Mouse (Mus musculus) urinary bladder, postnatal 4 days (tissue): ENCODE results near the gene Fgfr2.

Experiments
- DNase-seq, 2 experiments: peaks; one replicate each; pipeline ENCODE4 v3.0.0; 2021 to 2022; ENCODE audit warnings: low spot score in 2 of 2

Gene Fgfr2

GRCm38 (mm10) chr7:130573746-130574145, 2549.4 kb downstream of the Fgfr2 start:
- DNase-seq: no peak

GRCm38 (mm10) chr7:130572821-130573220, 2550.3 kb downstream of the Fgfr2 start, which contains the start of gene Nsmce4a:
Gene Nsmce4a (minus strand): TSS chr7:130573118.
- DNase-seq: no peak

- no peak for DNase-seq
These were observed 2552.7 kb downstream of the Fgfr2 start for GRCm38 (mm10) chr7:130570472-130570871.

GRCm38 (mm10) chr7:130568783-130569436, 2554.2 kb downstream of the Fgfr2 start:
- DNase-seq: no peak

GRCm38 (mm10) chr7:130564596-130564995, 2558.6 kb downstream of the Fgfr2 start:
- DNase-seq: no peak

GRCm38 (mm10) chr7:130563880-130564279, 2559.3 kb downstream of the Fgfr2 start:
- DNase-seq: no peak

- no peak for DNase-seq
These were observed 2559.9 kb downstream of the Fgfr2 start for GRCm38 (mm10) chr7:130563276-130563675.

- no peak for DNase-seq
These were observed 2562.2 kb downstream of the Fgfr2 start for GRCm38 (mm10) chr7:130560933-130561332.

- no peak for DNase-seq
These were observed 2564.6 kb downstream of the Fgfr2 start for GRCm38 (mm10) chr7:130558592-130558991.

GRCm38 (mm10) chr7:130555597-130555996, 2567.6 kb downstream of the Fgfr2 start:
- DNase-seq: no peak

GRCm38 (mm10) chr7:130553321-130553720, 2569.8 kb downstream of the Fgfr2 start:
- no peak for DNase-seq

GRCm38 (mm10) chr7:130552780-130553179, 2570.4 kb downstream of the Fgfr2 start:
- DNase-seq: no peak

- DNase-seq: no peak
These were observed 2575.4 kb downstream of the Fgfr2 start for GRCm38 (mm10) chr7:130547635-130548175.

GRCm38 (mm10) chr7:130546791-130547484, 2576.2 kb downstream of the Fgfr2 start:
- peak; percentile 90 to 93 for DNase-seq

- no peak for DNase-seq
These were observed 2576.7 kb downstream of the Fgfr2 start for GRCm38 (mm10) chr7:130546421-130546790.

- DNase-seq: no peak
These were observed 2577.3 kb downstream of the Fgfr2 start for GRCm38 (mm10) chr7:130545893-130546292.

GRCm38 (mm10) chr7:130545401-130545800, 2577.7 kb downstream of the Fgfr2 start:
- no peak for DNase-seq

GRCm38 (mm10) chr7:130543181-130543580, 2580.0 kb downstream of the Fgfr2 start:
- DNase-seq: no peak

GRCm38 (mm10) chr7:130540176-130540575, 2583.0 kb downstream of the Fgfr2 start:
- no peak for DNase-seq

- DNase-seq: no peak
These were observed 2586.1 kb downstream of the Fgfr2 start for GRCm38 (mm10) chr7:130537068-130537467.

GRCm38 (mm10) chr7:130535174-130535573, 2588.0 kb downstream of the Fgfr2 start:
- no peak for DNase-seq

- peak; percentile 76 to 92 for DNase-seq
These were observed 2589.6 kb downstream of the Fgfr2 start for GRCm38 (mm10) chr7:130533316-130534260.
